Mouse (Mus musculus) lung, embryonic 14.5 days (tissue): ENCODE results near the gene Cd209e. TPM values are rescaled to one million over a fixed set of nuclear protein-coding genes. Genes with fewer than 3 reads are reported as not detected.
"Not testable (repeated sequence)": the region's sequence is repeated elsewhere in the genome, so short reads cannot be mapped to it uniquely, and the experiment has no call there.

Experiments used
- ATAC-seq: fragments of 200-750 bp; cut with Nextera tagmentation; 2 replicates; pipeline ENCODE4 v1.8.0; 2017; ENCODE audit warnings: mild to moderate bottlenecking, moderate TSS enrichment, moderate library complexity; ENCODE audit not compliant: insufficient read depth
- DNase-seq: peaks from one replicate; pipeline ENCODE4 v3.0.0-alpha.2; 2015
- H3K27ac ChIP-seq: fragments of 300-500 bp; sonication (generic); 2 replicates; pipeline ENCODE4 v1.5.1; 2014; ENCODE audit warnings: low read depth, mild to moderate bottlenecking, moderate library complexity
- H3K27me3 ChIP-seq: fragments of 300-500 bp; sonication (generic); 2 replicates; pipeline ENCODE4 v1.6.1; 2014; ENCODE audit warnings: low read length, control low read depth; ENCODE audit not compliant: insufficient read depth
- H3K36me3 ChIP-seq: fragments of 300-500 bp; sonication (generic); 2 replicates; pipeline ENCODE4 v1.6.1; 2014; ENCODE audit warnings: control low read depth; ENCODE audit not compliant: insufficient read depth
- H3K4me1 ChIP-seq: fragments of 300-500 bp; sonication (generic); 2 replicates; pipeline ENCODE4 v1.6.1; 2014; ENCODE audit warnings: antibody characterized with exemption, control low read depth; ENCODE audit not compliant: insufficient read depth
- H3K4me2 ChIP-seq: fragments of 300-500 bp; sonication (generic); 2 replicates; pipeline ENCODE4 v1.6.1; 2014; ENCODE audit warnings: mild to moderate bottlenecking
- H3K4me3 ChIP-seq: fragments of 300-500 bp; sonication (generic); 2 replicates; pipeline ENCODE4 v1.5.1; 2014; ENCODE audit warnings: low read depth, low read length
- H3K9ac ChIP-seq: fragments of 300-500 bp; sonication (generic); 2 replicates; pipeline ENCODE4 v1.6.1; 2014
- H3K9me3 ChIP-seq: fragments of 300-500 bp; sonication (generic); 2 replicates; pipeline ENCODE4 v1.6.1; 2016; ENCODE audit warnings: low read depth, low read length, control low read depth
- CTCF ChIP-seq: IDR thresholded peaks from 2 replicates; pipeline ENCODE4 v1.5.1; 2016; ENCODE audit warnings: antibody characterized with exemption, low read depth
- WGBS: fragments of 180-500 bp; shearing (Covaris S2); extraction: QIAGEN DNeasy Blood & Tissue Kit; methylation state at CpG from one replicate; pipeline ENCODE4 v1.1.7; 2014; 5-methylcytosine and 5-hydroxymethylcytosine counted together
- polyA plus RNA-seq: library from polyadenylated mRNA; unstranded; fragments of >200 nt; fragmentation: Nextera tagmentation; extraction: Ambion mirVana; gene quantifications from 2 replicates; pipeline ENCODE4 v1.2.1, GENCODE M21; 2014

Gene Cd209e
- not detected in 2 replicates for polyA plus RNA-seq

DNA sequence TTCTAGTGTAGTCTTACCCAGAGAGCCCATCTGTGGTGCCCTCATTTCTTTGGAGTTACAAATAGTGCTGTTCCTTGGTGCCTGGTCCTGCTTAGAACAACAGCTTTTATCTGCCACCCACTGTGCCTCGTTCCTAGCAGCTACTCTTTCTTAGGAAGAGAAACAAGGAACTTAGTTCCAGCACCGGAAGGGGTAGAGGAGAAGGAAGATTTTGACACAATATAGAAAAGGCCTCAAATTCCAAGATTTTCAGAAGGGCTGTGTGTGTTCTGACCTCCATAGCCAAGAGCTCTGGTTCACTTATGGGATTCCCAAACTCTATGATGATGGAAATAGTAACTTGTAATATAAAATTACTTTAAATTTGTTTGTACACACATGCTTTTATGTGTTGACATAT is at the start of gene Cd209e:
Gene Cd209e, minus strand, starts transcription at position 101 of the 400 bp plus-strand sequence.
- ATAC-seq (no peak), DNase-seq (no peak)
- Histone ChIP-seq H3K36me3 (no peaks in the 10 kb centered on the region), H3K9me3 (no peaks in the 10 kb centered on the region), H3K27me3 (no peaks in the 10 kb centered on the region), H3K4me2 (no peak within 1 kb of the TSS), H3K27ac (no peak within 1 kb of the TSS), H3K4me1 (no peaks in the 10 kb centered on the region), H3K9ac (no peak within 1 kb of the TSS), H3K4me3 (no peak within 1 kb of the TSS)
- TF ChIP-seq CTCF, result no peak
- 53% methylated on average over 2 of the region's 2 CpGs for WGBS

DNA sequence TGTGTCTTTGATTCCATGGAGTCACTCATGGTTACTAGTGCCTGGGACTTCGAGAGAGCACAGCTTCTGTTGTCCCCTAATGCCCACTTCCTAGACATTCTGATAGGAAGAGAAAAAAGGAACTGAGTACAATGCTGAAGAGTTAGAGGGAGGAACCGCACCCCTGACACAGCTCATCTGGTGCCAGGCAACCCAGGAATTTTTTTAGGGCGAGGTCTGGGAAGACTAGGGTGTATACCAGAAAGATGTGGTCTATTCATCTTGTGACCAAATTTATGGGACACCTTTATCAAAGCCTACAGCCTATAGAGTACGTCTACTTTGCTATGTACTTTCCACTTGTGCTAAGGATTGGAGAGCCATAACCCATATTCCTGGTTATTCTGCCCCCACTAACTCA is 24.3 kb upstream of the Cd209e start, which contains the start of gene Cd209d:
Gene Cd209d, minus strand, starts transcription at position 101 of the 400 bp plus-strand sequence.
- Histone ChIP-seq H3K9me3 (no peaks in the 10 kb centered on the region), H3K4me1 (no peaks in the 10 kb centered on the region), H3K27me3 (no peaks in the 10 kb centered on the region), H3K27ac (no peak within 1 kb of the TSS), H3K4me2 (no peak within 1 kb of the TSS), H3K36me3 (no peaks in the 10 kb centered on the region), H3K9ac (no peak within 1 kb of the TSS), H3K4me3 (no peak within 1 kb of the TSS)
- WGBS, result 69% methylated on average over 4 of the region's 4 CpGs
- ATAC-seq (no peak), DNase-seq (no peak)
- no peak for TF ChIP-seq CTCF

DNA sequence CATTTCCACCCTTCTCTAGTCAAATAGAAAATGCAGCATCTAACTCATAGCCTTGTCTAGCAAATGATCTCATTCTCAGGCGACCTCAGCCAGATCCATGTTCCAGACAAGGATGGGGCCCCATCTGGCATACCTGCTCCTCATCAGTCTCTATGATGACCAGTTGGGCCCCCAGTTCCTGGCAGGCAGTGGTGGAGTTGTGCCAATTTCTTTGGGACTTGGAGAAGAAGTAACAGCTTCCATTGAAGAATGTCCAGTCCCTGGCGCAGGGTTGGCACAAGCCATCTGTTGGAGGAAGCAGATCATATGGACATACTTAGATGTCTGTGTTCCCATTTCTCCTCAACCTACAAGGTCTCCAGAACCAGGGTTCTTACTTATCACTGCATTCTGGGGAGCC is 22.0 kb upstream of the Cd209e start:
- no peak overlapping the region for H3K4me2 ChIP-seq
- no peaks in the 10 kb centered on the region for H3K36me3 ChIP-seq
- no peak for TF ChIP-seq CTCF
- H3K4me1 ChIP-seq, result no peaks in the 10 kb centered on the region
- no peaks in the 10 kb centered on the region for H3K27me3 ChIP-seq
- DNase-seq, result no peak
- WGBS, result 63% methylated on average over 2 of the region's 2 CpGs
- no peaks in the 10 kb centered on the region for H3K9me3 ChIP-seq
- no peak for ATAC-seq
- H3K4me3 ChIP-seq, result no peak overlapping the region
- no peak overlapping the region for H3K27ac ChIP-seq
- no peak overlapping the region for H3K9ac ChIP-seq

DNA sequence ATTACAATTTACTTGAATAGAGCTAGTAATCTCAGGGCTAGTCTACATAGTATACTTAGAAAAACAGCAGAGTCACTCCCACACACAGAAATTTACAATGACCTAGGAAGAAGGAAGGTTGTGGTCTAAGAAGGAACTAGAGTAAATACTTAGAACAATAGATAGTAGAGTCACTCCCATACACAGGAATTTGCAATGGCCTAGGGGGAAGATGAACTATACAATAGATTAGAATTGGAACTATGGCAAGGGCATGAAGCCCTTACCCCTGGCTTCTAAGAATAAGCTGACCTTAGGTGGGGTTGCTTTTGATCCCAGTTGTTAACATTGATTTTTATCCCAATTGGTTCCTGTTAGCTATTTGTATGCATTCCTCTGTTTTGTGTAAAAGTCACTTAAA is 8.6 kb upstream of the Cd209e start:
- not testable (repeated sequence) for ATAC-seq, H3K27ac ChIP-seq, H3K4me3 ChIP-seq, H3K4me2 ChIP-seq, H3K9ac ChIP-seq, H3K9me3 ChIP-seq, H3K27me3 ChIP-seq, H3K4me1 ChIP-seq, DNase-seq, H3K36me3 ChIP-seq

DNA sequence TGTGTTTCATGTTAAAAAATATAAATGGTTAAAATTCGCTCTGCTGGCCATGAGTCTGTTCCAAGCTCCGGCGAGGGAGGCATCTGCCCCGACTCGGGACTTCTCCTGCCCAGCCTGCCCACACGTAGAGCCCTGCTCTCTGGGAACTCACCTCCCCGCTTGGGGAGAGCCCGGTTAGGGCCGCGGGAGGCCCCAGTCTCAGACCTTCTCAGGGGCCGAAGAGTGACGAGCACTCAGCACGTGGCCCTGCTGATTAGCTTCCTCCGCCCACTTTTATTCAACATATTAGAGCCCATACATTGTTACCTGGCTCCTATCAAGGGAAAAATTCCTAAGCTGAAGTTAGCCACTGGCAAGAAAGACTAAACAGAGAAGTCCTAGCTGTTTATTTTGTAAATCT is 51.0 kb downstream of the Cd209e start:
- no peak for TF ChIP-seq CTCF
- WGBS, result 88% methylated on average over 14 of the region's 14 CpGs
- H3K9me3 ChIP-seq, result peaks cover 3% of the 10 kb centered on the region; the same call in 1 of the 2 replicates

More for the DNA sequence above, 51.0 kb downstream of the Cd209e start:
- Histone ChIP-seq H3K27ac (no peak overlapping the region), H3K36me3 (no peaks in the 10 kb centered on the region), H3K4me3 (no peak overlapping the region), H3K4me1 (no peaks in the 10 kb centered on the region), H3K27me3 (no peaks in the 10 kb centered on the region), H3K9ac (no peak overlapping the region), H3K4me2 (no peak overlapping the region)
- ATAC-seq (no peak), DNase-seq (no peak)

Other genes starting within 250 kb of the Cd209e start
- 55.6 and 55.9 TPM in 2 replicates for gene Xab2, start 233.0 kb downstream of the Cd209e start, polyA plus RNA-seq
- gene Pet100, start 232.8 kb downstream of the Cd209e start, polyA plus RNA-seq, result 79.4 and 92.1 TPM in 2 replicates
- gene Pcp2, start 228.8 kb downstream of the Cd209e start, polyA plus RNA-seq, result not detected in 2 replicates
- 61.4 and 64.0 TPM in 2 replicates for gene Stxbp2, start 223.4 kb downstream of the Cd209e start, polyA plus RNA-seq
- gene Retn, start 198.5 kb downstream of the Cd209e start, polyA plus RNA-seq, result 0.20 TPM in 1 of 2 replicates, not detected in the other
- gene Mcemp1, start 188.6 kb downstream of the Cd209e start, polyA plus RNA-seq, result 0.79 and 0.87 TPM in 2 replicates
- gene Fcor, start 181.9 kb downstream of the Cd209e start, polyA plus RNA-seq, result 11.1 and 11.9 TPM in 2 replicates
- gene Trappc5, start 178.0 kb downstream of the Cd209e start, polyA plus RNA-seq, result 29.7 and 31.0 TPM in 2 replicates
- gene Fcer2a, start 160.1 kb downstream of the Cd209e start, polyA plus RNA-seq, result 0.18 and 0.32 TPM in 2 replicates
- gene Clec4g, start 133.7 kb downstream of the Cd209e start, polyA plus RNA-seq, result 0.66 TPM in 1 of 2 replicates, not detected in the other
- 0.38 TPM in 2 replicates for gene Cd209a, start 105.3 kb downstream of the Cd209e start, polyA plus RNA-seq
- not detected in 2 replicates for gene Cd209d, start 24.2 kb upstream of the Cd209e start, polyA plus RNA-seq
- not detected in 2 replicates for gene Cd209b, start 72.5 kb upstream of the Cd209e start, polyA plus RNA-seq
- gene Cd209c, start 100.4 kb upstream of the Cd209e start, polyA plus RNA-seq, result 0.42 and 0.53 TPM in 2 replicates